Mouse (Mus musculus): ENCODE measurements around the gene Usp21. TPM values are rescaled to one million over a fixed set of nuclear protein-coding genes. Genes with fewer than 3 reads are reported as not detected.
A peak's percentile ranks its signal among the peaks of the same experiment; 100 is the strongest.
"Not testable (repeated sequence)": the region's sequence is repeated elsewhere in the genome, so short reads cannot be mapped to it uniquely, and the experiment has no call there.

Usp21 gene
- total RNA-seq (2017): 45.5 and 45.7 TPM in 2 replicates

- peak; percentile 97 for ATAC-seq (ENCODE audit: extremely low read depth, insufficient number of reproducible peaks, low FRiP score, poor library complexity, severe bottlenecking)
Measured at GRCm38 (mm10) chr1:171287136-171288081, at the start of gene Usp21. Gene Usp21 (minus strand): TSS chr1:171287991.

GRCm38 (mm10) chr1:171330216-171330560 lies 42.4 kb upstream of the Usp21 start:
- no peak for ATAC-seq (ENCODE audit: extremely low read depth, insufficient number of reproducible peaks, low FRiP score, poor library complexity, severe bottlenecking)

GRCm38 (mm10) chr1:171329433-171330215 lies 41.8 kb upstream of the Usp21 start:
- ATAC-seq (ENCODE audit: extremely low read depth, insufficient number of reproducible peaks, low FRiP score, poor library complexity, severe bottlenecking): no peak; the same call in 1 of the 2 replicates

- peak; percentile 94 for ATAC-seq (ENCODE audit: extremely low read depth, insufficient number of reproducible peaks, low FRiP score, poor library complexity, severe bottlenecking)
Measured at GRCm38 (mm10) chr1:171328839-171329432, 41.1 kb upstream of the Usp21 start, which contains the start of gene Dedd. Gene Dedd (plus strand): TSS chr1:171329145.

DNA sequence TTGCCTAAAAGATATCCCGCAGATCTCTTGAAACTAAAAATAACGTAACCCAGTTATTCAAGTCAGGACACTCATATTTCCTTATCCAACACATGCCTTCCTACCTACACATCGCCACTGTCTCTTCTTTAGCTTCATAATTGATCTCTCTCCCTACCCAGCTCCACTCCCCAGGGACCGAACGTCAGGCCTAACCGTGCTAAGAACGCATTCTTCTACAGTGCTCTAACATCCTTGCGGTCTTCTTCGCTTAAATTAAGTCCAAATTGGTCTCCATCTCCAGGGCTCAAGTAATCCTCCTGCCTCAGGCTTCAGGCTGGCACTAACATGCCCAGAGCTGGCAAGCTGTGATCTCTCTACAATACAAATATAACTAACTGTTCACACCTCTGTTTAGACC lies 40.5 kb upstream of the Usp21 start:
- ATAC-seq (ENCODE audit: extremely low read depth, insufficient number of reproducible peaks, low FRiP score, poor library complexity, severe bottlenecking): no peak

DNA sequence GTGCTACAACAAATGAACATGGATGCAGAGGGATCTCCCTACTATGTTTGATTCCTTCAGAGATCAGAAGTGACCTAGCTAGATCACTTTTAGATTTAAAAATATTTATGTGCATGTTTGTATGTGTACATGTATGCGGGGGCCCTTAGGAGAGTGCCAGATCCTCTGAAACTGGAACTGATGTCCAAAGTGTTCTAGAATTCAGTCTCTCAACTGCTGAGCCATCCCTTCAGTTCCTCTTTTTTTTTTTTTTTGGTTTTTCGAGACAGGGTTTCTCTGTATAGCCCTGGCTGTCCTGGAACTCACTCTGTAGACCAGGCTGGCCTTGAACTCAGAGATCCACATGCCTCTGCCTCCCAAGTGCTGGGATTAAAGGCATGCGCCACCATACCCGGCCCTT lies 38.8 kb upstream of the Usp21 start:
- not testable (repeated sequence) for ATAC-seq (ENCODE audit: extremely low read depth, insufficient number of reproducible peaks, low FRiP score, poor library complexity, severe bottlenecking)

- no peak for ATAC-seq (ENCODE audit: extremely low read depth, insufficient number of reproducible peaks, low FRiP score, poor library complexity, severe bottlenecking)
Measured at GRCm38 (mm10) chr1:171325571-171325970, 37.8 kb upstream of the Usp21 start.

GRCm38 (mm10) chr1:171322012-171322411 lies 34.2 kb upstream of the Usp21 start:
- ATAC-seq (ENCODE audit: extremely low read depth, insufficient number of reproducible peaks, low FRiP score, poor library complexity, severe bottlenecking): no peak

DNA sequence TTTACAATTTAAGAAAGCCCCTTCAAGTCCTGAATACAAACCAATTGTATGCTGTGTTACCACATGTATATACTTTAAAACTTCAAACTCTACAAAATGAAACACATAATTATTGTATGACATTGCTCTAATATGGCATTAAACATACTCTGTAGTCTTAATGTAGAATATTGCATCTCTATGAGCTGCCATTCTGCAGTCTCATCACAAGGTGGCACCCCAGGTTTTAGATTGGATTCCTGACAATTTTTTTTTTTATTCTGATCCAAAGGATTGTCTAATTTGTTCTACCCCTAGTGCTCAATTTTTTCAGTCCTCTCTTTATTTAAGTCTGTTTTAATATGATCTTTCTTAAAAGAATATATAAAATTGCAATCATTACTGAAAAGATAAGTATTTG lies 33.6 kb upstream of the Usp21 start:
- ATAC-seq (ENCODE audit: extremely low read depth, insufficient number of reproducible peaks, low FRiP score, poor library complexity, severe bottlenecking): peak; percentile 55; the same call in 1 of the 2 replicates

DNA sequence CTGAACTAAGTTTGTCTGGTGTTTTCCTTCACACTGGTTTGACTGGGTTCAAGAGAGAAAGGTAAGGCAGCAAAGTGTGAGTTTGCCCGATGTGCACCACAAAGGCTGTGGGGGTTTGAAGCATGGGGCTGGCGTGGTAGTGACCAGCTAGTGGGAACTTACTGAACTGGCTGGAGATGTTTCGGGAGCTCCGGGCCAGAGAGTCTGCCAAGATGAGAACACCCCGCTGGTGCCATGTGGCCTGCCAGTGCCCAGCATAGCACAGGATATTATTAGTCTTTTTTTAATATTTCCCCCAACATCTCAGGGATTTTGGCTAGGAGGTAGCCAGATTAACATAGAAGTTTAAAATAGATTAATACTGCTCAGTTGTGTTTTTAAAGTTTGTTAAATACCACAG lies 32.4 kb upstream of the Usp21 start:
- ATAC-seq (ENCODE audit: extremely low read depth, insufficient number of reproducible peaks, low FRiP score, poor library complexity, severe bottlenecking): no peak

DNA sequence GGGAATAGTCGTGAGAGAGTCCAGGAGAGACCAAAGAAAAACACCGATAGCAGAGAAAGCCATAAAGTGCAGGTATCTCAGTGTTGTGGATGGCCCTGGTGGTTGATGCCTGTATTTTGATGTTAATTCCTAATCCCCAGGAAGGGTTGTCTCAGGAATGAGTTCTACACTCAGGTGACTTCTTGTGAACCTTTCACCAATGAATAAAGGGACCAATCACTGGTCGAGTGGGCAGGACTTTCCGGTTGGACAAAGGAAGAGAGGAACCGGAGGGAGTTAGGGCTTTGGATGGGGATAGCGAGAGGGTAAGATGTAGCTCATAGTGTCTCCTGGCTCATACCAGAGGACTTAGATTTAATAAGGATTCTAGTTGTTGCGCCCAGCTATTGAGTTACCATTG lies 32.0 kb upstream of the Usp21 start:
- no peak for ATAC-seq (ENCODE audit: extremely low read depth, insufficient number of reproducible peaks, low FRiP score, poor library complexity, severe bottlenecking)

DNA sequence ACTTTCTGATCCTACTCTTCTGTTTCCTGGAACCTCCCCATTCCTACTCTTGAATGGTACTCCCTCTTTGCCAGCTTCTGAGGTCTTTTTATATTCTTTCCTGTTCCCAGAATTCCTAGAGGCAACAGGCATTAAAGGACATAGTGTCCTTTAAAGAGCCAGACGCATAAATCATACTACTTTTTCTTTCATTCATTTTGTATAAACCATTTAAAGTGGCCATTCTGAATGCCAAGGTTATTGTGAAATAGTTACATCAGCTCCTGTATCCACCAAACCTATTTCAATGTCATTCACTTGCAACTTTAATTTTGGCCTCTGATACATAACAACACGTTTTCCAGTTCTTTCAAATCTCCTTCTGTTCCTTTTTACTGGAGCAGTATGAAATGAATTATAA lies 21.5 kb upstream of the Usp21 start:
- ATAC-seq (ENCODE audit: extremely low read depth, insufficient number of reproducible peaks, low FRiP score, poor library complexity, severe bottlenecking): no peak

GRCm38 (mm10) chr1:171306157-171306556 lies 18.4 kb upstream of the Usp21 start:
- not testable (repeated sequence) for ATAC-seq (ENCODE audit: extremely low read depth, insufficient number of reproducible peaks, low FRiP score, poor library complexity, severe bottlenecking)

GRCm38 (mm10) chr1:171298226-171298625 lies 10.4 kb upstream of the Usp21 start:
- ATAC-seq (ENCODE audit: extremely low read depth, insufficient number of reproducible peaks, low FRiP score, poor library complexity, severe bottlenecking): no peak

GRCm38 (mm10) chr1:171295063-171295402 lies 7.2 kb upstream of the Usp21 start:
- ATAC-seq (ENCODE audit: extremely low read depth, insufficient number of reproducible peaks, low FRiP score, poor library complexity, severe bottlenecking): no peak

- ATAC-seq (ENCODE audit: extremely low read depth, insufficient number of reproducible peaks, low FRiP score, poor library complexity, severe bottlenecking): peak; percentile 99
Measured at GRCm38 (mm10) chr1:171294298-171295062, 6.7 kb upstream of the Usp21 start, which contains the start of gene Ufc1. Gene Ufc1 (minus strand): TSS chr1:171295024.

- ATAC-seq (ENCODE audit: extremely low read depth, insufficient number of reproducible peaks, low FRiP score, poor library complexity, severe bottlenecking): no peak
Measured at GRCm38 (mm10) chr1:171293906-171294297, 6.1 kb upstream of the Usp21 start.

DNA sequence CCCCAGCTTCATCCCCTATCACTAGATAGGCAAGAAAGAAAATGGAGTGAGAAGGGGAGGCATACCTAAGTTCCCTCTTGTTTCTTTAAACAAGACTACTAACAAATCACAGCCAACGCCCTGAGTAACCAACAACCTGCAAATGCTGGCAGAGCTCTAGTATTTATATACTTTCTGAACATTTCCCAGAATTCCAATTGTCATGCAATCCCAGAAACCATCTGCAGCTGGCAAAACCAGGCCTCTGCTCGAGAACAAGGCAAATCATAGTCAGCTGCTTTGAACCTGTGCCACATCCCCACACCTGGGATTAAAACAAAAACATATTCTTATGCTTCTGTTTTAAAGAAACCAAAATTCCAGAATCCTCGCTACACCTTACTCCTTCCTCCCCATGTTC lies 5.6 kb upstream of the Usp21 start:
- no peak for ATAC-seq (ENCODE audit: extremely low read depth, insufficient number of reproducible peaks, low FRiP score, poor library complexity, severe bottlenecking)

DNA sequence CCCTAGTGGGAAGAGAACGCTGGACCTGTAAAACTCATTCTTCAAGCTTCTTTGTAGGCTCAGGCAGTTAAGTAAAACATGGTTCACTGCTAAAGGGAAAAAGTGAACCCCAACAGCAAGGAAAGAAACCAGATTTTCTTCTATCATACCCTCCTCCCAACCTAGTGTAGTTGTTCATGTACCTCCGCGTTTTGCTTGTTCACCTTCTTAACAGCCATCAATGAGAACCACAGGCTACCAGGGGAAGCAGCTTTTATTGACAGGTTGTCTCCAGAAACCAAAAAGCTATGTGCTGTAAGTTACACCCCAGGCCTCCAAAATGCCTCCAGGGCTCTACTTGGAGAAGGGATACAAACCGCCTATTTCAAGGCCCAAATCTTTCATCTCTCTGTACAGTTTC lies 537 bp upstream of the Usp21 start:
- no peak for ATAC-seq (ENCODE audit: extremely low read depth, insufficient number of reproducible peaks, low FRiP score, poor library complexity, severe bottlenecking)

All from neutrophil, adult 5-6 weeks (primary cell).